In genomic region chr7:62877033-62877432, GRCm38 (mm10) we compare ENCODE assay signal across 9 mouse cellular contexts. TPM values are rescaled to one million over a fixed set of nuclear protein-coding genes. Genes with fewer than 3 reads are reported as not detected.
A peak's percentile ranks its signal among the peaks of the same experiment; 100 is the strongest.
DNase-seq lines count a peak whose midpoint lies in the region; ATAC-seq and TF ChIP-seq lines count a peak whose summit lies in the region.
"Had no signal": no experiment of that assay in that cellular context is flagged by ENCODE, and none has a peak within 500 bp of the region (broad histone marks: within the 10 kb centered on the region; RNA-seq: fewer than 3 reads in every experiment).

No protein-coding gene starts in this region.

- H3K9ac ChIP-seq in hindbrain, embryonic 15.5 days: no peak overlapping the region
- no peak overlapping the region for H3K9ac ChIP-seq in midbrain, postnatal 0 days (replicated peaks; ENCODE audit: low read length, poor library complexity, severe bottlenecking)
- H3K9ac ChIP-seq: lung, embryonic 15.5 days had no signal

- no peaks in the 10 kb centered on the region for H3K27me3 ChIP-seq in hindbrain, embryonic 15.5 days
- no peaks in the 10 kb centered on the region for H3K27me3 ChIP-seq in midbrain, postnatal 0 days (ENCODE audit: insufficient read depth, low read length)
- H3K27me3 ChIP-seq: lung, embryonic 15.5 days had no signal

- TF ChIP-seq CTCF in midbrain, postnatal 0 days (IDR thresholded peaks at IDR 0.05): peak; percentile 93

- ATAC-seq in hindbrain, embryonic 15.5 days (ENCODE audit: low FRiP score, low read depth): peak; percentile 81; the same call in 1 of the 2 replicates
- ATAC-seq in midbrain, postnatal 0 days (ENCODE audit: low FRiP score): peak; percentile 81

- H3K4me1 ChIP-seq in hindbrain, embryonic 15.5 days (replicated peaks): no peaks in the 10 kb centered on the region
- H3K4me1 ChIP-seq in midbrain, postnatal 0 days (ENCODE audit: insufficient read depth, low read length): no peaks in the 10 kb centered on the region
- H3K4me1 ChIP-seq: lung, embryonic 15.5 days had no signal

- no peak overlapping the region for H3K4me2 ChIP-seq in hindbrain, embryonic 15.5 days
- no peak overlapping the region for H3K4me2 ChIP-seq in midbrain, postnatal 0 days (ENCODE audit: low read depth, low read length, poor library complexity, severe bottlenecking)
- H3K4me2 ChIP-seq: lung, embryonic 15.5 days had no signal

- 18% methylated on average over 1 of the region's 1 CpGs for WGBS in hindbrain, embryonic 15.5 days
- WGBS in midbrain, postnatal 0 days: 16% methylated on average over 1 of the region's 1 CpGs

- no peak overlapping the region for H3K4me3 ChIP-seq in hindbrain, embryonic 15.5 days
- no peak overlapping the region for H3K4me3 ChIP-seq in midbrain, postnatal 0 days (ENCODE audit: low read depth, low read length)
- H3K4me3 ChIP-seq: lung, embryonic 15.5 days had no signal

- no peak overlapping the region for H3K27ac ChIP-seq in hindbrain, embryonic 15.5 days (replicated peaks)
- no peak overlapping the region for H3K27ac ChIP-seq in midbrain, postnatal 0 days (ENCODE audit: low read depth, low read length)
- H3K27ac ChIP-seq: lung, embryonic 15.5 days had no signal

- no peaks in the 10 kb centered on the region for H3K36me3 ChIP-seq in hindbrain, embryonic 15.5 days
- H3K36me3 ChIP-seq in midbrain, postnatal 0 days (ENCODE audit: insufficient read depth, low read length): no peaks in the 10 kb centered on the region
- H3K36me3 ChIP-seq: lung, embryonic 15.5 days had no signal

- peak; percentile 1 to 22 for DNase-seq in left cerebral cortex, adult 18-20 months (ENCODE audit: low spot score in 2 of 2)
- no peak for DNase-seq in left cerebral cortex, adult 8-10 months (ENCODE audit: low spot score in 2 of 2)
- DNase-seq in Muller cell, postnatal 12 days (ENCODE audit: inconsistent ontology term): peak; percentile 50
- peak; percentile 5 for DNase-seq in cerebellum, adult 9-11 months
- peak; percentile 88 for DNase-seq in midbrain, postnatal 0 days (ENCODE audit: low spot score)
- DNase-seq in spleen, postnatal 14 days (ENCODE audit: low spot score in 2 of 2): no peak
- DNase-seq in urinary bladder, postnatal 36 days (ENCODE audit: low spot score in 2 of 2): no peak

- no peaks in the 10 kb centered on the region for H3K9me3 ChIP-seq in hindbrain, embryonic 15.5 days
- H3K9me3 ChIP-seq in midbrain, postnatal 0 days (ENCODE audit: low read length): no peaks in the 10 kb centered on the region
- H3K9me3 ChIP-seq: lung, embryonic 15.5 days had no signal

RNA-seq across cellular contexts. Expression of gene A26c2, which starts 53.6 kb away (rescaled TPM):
- total RNA-seq in left cerebral cortex, adult 18-20 months (2021): not detected
- total RNA-seq in left cerebral cortex, adult 8-10 months (2022): not detected
- not detected in 2 replicates for polyA plus RNA-seq in hindbrain, embryonic 15.5 days (2015; fragmentation: Nextera tagmentation; extraction: Ambion mirVana)
- total RNA-seq in midbrain, postnatal 0 days (2014; rRNA removed): not detected in 2 replicates
- not detected in 2 replicates for polyA plus RNA-seq in midbrain, postnatal 0 days (2015; fragmentation: Nextera tagmentation; extraction: Ambion mirVana)
- polyA plus RNA-seq: lung, embryonic 15.5 days had no signal

Comparison
In these comparisons a context has a peak if more than half of its experiments do, and no peak if none do; other contexts are left out.
1. DNase-seq: peak in left cerebral cortex, adult 18-20 months (2 of 2), Muller cell, postnatal 12 days (single experiment), cerebellum, adult 9-11 months (single experiment) and midbrain, postnatal 0 days (single experiment); none in left cerebral cortex, adult 8-10 months (0 of 2), spleen, postnatal 14 days (0 of 2) and urinary bladder, postnatal 36 days (0 of 2).